10 mouse cellular contexts compared by ENCODE assay signal in the genomic region with DNA sequence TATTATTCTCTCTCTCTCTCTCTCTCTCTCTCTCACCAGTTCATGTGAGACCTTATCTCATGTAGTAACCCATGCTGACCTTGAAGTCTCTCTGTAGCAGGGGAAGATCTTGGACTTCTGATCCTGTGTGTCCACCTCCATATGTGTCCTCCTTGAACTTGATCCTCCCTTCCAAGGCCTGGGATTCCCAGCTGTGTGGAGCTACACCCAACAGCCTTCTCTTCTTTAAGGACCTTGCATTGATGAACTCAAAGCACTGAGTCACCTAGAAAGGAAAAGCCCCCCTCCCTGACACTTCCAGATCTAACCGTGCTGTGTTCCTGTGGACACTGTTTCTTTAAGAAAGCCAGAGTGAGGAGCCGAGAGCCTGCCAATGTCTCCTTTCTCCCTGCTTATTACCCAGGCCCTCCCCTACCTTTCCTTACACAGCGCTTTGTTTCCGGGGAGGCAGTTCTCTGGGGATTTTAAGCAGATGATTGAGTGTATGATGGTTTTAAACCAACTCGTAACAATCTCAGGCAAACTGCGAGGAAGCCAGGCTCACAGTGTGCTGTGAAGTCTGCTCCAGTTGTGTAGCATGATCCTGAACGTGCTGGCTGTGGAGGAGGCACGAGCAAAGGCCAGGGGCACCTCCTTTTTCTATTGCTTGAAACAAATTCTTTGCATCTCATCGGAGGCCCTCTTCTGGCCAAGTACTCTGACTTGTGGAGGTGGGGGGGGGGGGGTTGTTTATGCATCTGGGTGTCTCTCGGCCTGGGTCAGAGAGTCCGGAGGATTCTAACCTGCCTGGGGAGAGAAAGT.
DNase-seq lines count a peak whose midpoint lies in the region; ATAC-seq and TF ChIP-seq lines count a peak whose summit lies in the region.
"Had no signal": no experiment of that assay in that cellular context is flagged by ENCODE, and none has a peak within 500 bp of the region (broad histone marks: within the 10 kb centered on the region; RNA-seq: fewer than 3 reads in every experiment).

No protein-coding gene starts in this region.

- H3K9ac ChIP-seq in heart, embryonic 14.5 days (ENCODE audit: low read length): peak overlapping the region; percentile 51
- H3K9ac ChIP-seq in forebrain, embryonic 13.5 days: peak overlapping the region; percentile 45; the same call in 1 of the 2 replicates
- H3K9ac ChIP-seq in limb, embryonic 14.5 days (ENCODE audit: low read depth, low read length, severe bottlenecking): peak overlapping the region; percentile 43

- peak overlapping the region; percentile 40 to 66; a peak in 2 of 4 replicates for H3K27ac ChIP-seq in heart, embryonic 14.5 days (replicated peaks in 1 of 2; ENCODE audit: control insufficient read depth in 1 of 2, insufficient read depth in 1 of 2, low read depth in 2 of 2, low read length in 2 of 2)
- H3K27ac ChIP-seq in forebrain, embryonic 13.5 days: peak overlapping the region; percentile 72
- H3K27ac ChIP-seq in limb, embryonic 14.5 days (replicated peaks; ENCODE audit: low read depth, low read length): peak overlapping the region; percentile 52; the same call in 1 of the 2 replicates

- no peaks in the 10 kb centered on the region for H3K9me3 ChIP-seq in heart, embryonic 14.5 days (ENCODE audit: control insufficient read depth, low read length)
- H3K9me3 ChIP-seq in forebrain, embryonic 13.5 days (replicated peaks): no peaks in the 10 kb centered on the region
- no peaks in the 10 kb centered on the region for H3K9me3 ChIP-seq in limb, embryonic 14.5 days (ENCODE audit: control insufficient read depth, low read length)

- H3K4me2 ChIP-seq in heart, embryonic 14.5 days (ENCODE audit: low read length): peak overlapping the region; percentile 23; the same call in 1 of the 2 replicates
- peak overlapping the region; percentile 46 for H3K4me2 ChIP-seq in forebrain, embryonic 13.5 days
- peak overlapping the region; percentile 30 for H3K4me2 ChIP-seq in limb, embryonic 14.5 days (replicated peaks; ENCODE audit: low read depth, low read length, severe bottlenecking)

- 28% methylated on average over 11 of the region's 11 CpGs for WGBS in heart, embryonic 14.5 days
- 2% methylated on average over 11 of the region's 11 CpGs for WGBS in forebrain, embryonic 13.5 days
- WGBS in limb, embryonic 14.5 days: 10% methylated on average over 11 of the region's 11 CpGs

- DNase-seq in heart, postnatal 4 days: no peak
- DNase-seq in brain, embryonic 14.5 days (ENCODE audit: low read depth): peak; percentile 81
- no peak for DNase-seq in limb, embryonic 14.5 days (ENCODE audit: low spot score)
- no peak for DNase-seq in gastrocnemius, adult 18-20 months (ENCODE audit: low spot score)
- no peak for DNase-seq in lung, postnatal 25 days (ENCODE audit: low spot score)
- DNase-seq: cerebellum, postnatal 25 days; right cerebral cortex, postnatal 14 days had no signal

- H3K4me3 ChIP-seq in heart, embryonic 14.5 days (ENCODE audit: control insufficient read depth in 1 of 2, insufficient read depth in 1 of 2, low read depth in 1 of 2, low read length in 2 of 2): no peak overlapping the region
- 0 out of 2 replicates have a peak overlapping the region, but pooled peaks have one; percentile 7 for H3K4me3 ChIP-seq in forebrain, embryonic 13.5 days
- no peak overlapping the region for H3K4me3 ChIP-seq in limb, embryonic 14.5 days (replicated peaks; ENCODE audit: low read length)

- H3K4me1 ChIP-seq in heart, embryonic 14.5 days (ENCODE audit: control insufficient read depth in 2 of 2, insufficient read depth in 2 of 2, low read length in 2 of 2): peaks cover 20 to 32% of the 10 kb centered on the region in 2 experiments
- peaks cover 31% of the 10 kb centered on the region for H3K4me1 ChIP-seq in forebrain, embryonic 13.5 days
- peaks cover 9% of the 10 kb centered on the region for H3K4me1 ChIP-seq in limb, embryonic 14.5 days (ENCODE audit: control insufficient read depth, insufficient read depth, low read length)

- TF ChIP-seq POLR2A in brain, embryonic 14.5 days (IDR thresholded peaks at IDR 0.05; ENCODE audit: borderline replicate concordance, extremely low read depth, insufficient read depth, insufficient read length, poor library complexity, severe bottlenecking): no peak
- no peak for TF ChIP-seq POLR2A in limb, embryonic 14.5 days (IDR thresholded peaks at IDR 0.05; ENCODE audit: borderline replicate concordance, extremely low read depth, insufficient read depth, insufficient read length)

- H3K36me3 ChIP-seq in heart, embryonic 14.5 days (ENCODE audit: control insufficient read depth, insufficient read depth, low read length): peaks cover 9% of the 10 kb centered on the region; the same call in 1 of the 2 replicates
- no peaks in the 10 kb centered on the region for H3K36me3 ChIP-seq in forebrain, embryonic 13.5 days (ENCODE audit: poor library complexity, severe bottlenecking)
- no peaks in the 10 kb centered on the region for H3K36me3 ChIP-seq in limb, embryonic 14.5 days (ENCODE audit: control insufficient read depth, insufficient read depth, low read length)

- ATAC-seq in heart, embryonic 14.5 days (ENCODE audit: insufficient number of reproducible peaks, insufficient read depth, low FRiP score, low read depth): 0 out of 2 replicates have a peak, but pooled peaks have one; percentile 39
- peak; percentile 75 for ATAC-seq in forebrain, embryonic 13.5 days
- ATAC-seq in limb, embryonic 14.5 days (ENCODE audit: low FRiP score, low read depth): no peak
- no peak for ATAC-seq in granulocyte monocyte progenitor cell, adult 5-6 weeks (replicated peaks; ENCODE audit: poor library complexity, severe bottlenecking)

- no peaks in the 10 kb centered on the region for H3K27me3 ChIP-seq in heart, embryonic 14.5 days (ENCODE audit: control insufficient read depth, insufficient read depth, low read length)
- H3K27me3 ChIP-seq in forebrain, embryonic 13.5 days: no peaks in the 10 kb centered on the region
- H3K27me3 ChIP-seq in limb, embryonic 14.5 days (ENCODE audit: control insufficient read depth, insufficient read depth, low read length): no peaks in the 10 kb centered on the region

- TF ChIP-seq CTCF in brain, embryonic 14.5 days (IDR thresholded peaks at IDR 0.05; ENCODE audit: borderline replicate concordance, extremely low read depth, insufficient read depth, insufficient read length): no peak

Comparison
In these comparisons a context has a peak if more than half of its experiments do, and no peak if none do; other contexts are left out.
1. ATAC-seq: peak in heart, embryonic 14.5 days (single experiment) and forebrain, embryonic 13.5 days (single experiment); none in limb, embryonic 14.5 days (single experiment) and granulocyte monocyte progenitor cell, adult 5-6 weeks (single experiment).
2. Peak in every context shown above with its lines, with median percentiles within 50 percentile points of each other: H3K27ac ChIP-seq, H3K4me2 ChIP-seq and H3K9ac ChIP-seq.